Mouse (Mus musculus): ENCODE results near the gene Anapc15. TPM values are rescaled to one million over a fixed set of nuclear protein-coding genes. Genes with fewer than 3 reads are reported as not detected.

Gene Anapc15
- 91.2 and 103 TPM in 2 replicates for polyA plus RNA-seq (2016; fragmentation: Nextera tagmentation; extraction: Ambion mirVana)

GRCm38 (mm10) chr7:101863415-101863814 lies at the start of gene Anapc15:
Gene Anapc15 (plus strand): TSS chr7:101863715.
- H3K9me3 ChIP-seq: no peaks in the 10 kb centered on the region
- WGBS: 90% methylated on average over 3 of the region's 3 CpGs
- no peak within 1 kb of the TSS for H3K4me3 ChIP-seq
- peaks cover 12% of the 10 kb centered on the region for H3K4me1 ChIP-seq (replicated peaks)
- no peaks in the 10 kb centered on the region for H3K27me3 ChIP-seq (ENCODE audit: insufficient read depth, poor library complexity, severe bottlenecking)
- no peak within 1 kb of the TSS for H3K27ac ChIP-seq
- H3K36me3 ChIP-seq: no peaks in the 10 kb centered on the region
- DNase-seq (ENCODE audit: low spot score): no peak

- peaks cover 1% of the 10 kb centered on the region; the same call in 1 of the 2 replicates for H3K36me3 ChIP-seq
- peak; percentile 52 for DNase-seq (ENCODE audit: low spot score)
- H3K4me3 ChIP-seq: peak within 1 kb of the TSS; percentile 48
- H3K9me3 ChIP-seq: peaks cover 3% of the 10 kb centered on the region; the same call in 1 of the 2 replicates
- WGBS: under 1% methylated on average over 45 of the region's 45 CpGs
- H3K27ac ChIP-seq: peak within 1 kb of the TSS; percentile 54; the same call in 1 of the 2 replicates
- H3K4me1 ChIP-seq (replicated peaks): peaks cover 42% of the 10 kb centered on the region
- H3K27me3 ChIP-seq (ENCODE audit: insufficient read depth, poor library complexity, severe bottlenecking): peaks cover 73% of the 10 kb centered on the region
Observed at GRCm38 (mm10) chr7:101817861-101818401, 45.6 kb upstream of the Anapc15 start, which contains the start of gene Phox2a. Gene Phox2a (plus strand): TSS chr7:101818313.

- peak overlapping the region; percentile 57 for H3K4me3 ChIP-seq
- DNase-seq (ENCODE audit: low spot score): peak; percentile 53
- peaks cover 89% of the 10 kb centered on the region for H3K27me3 ChIP-seq (ENCODE audit: insufficient read depth, poor library complexity, severe bottlenecking)
- H3K36me3 ChIP-seq: peaks cover 26% of the 10 kb centered on the region
- peaks cover 50% of the 10 kb centered on the region for H3K4me1 ChIP-seq (replicated peaks)
- H3K27ac ChIP-seq: no peak overlapping the region
- 3% methylated on average over 35 of the region's 35 CpGs for WGBS
- H3K9me3 ChIP-seq: no peaks in the 10 kb centered on the region
Observed at GRCm38 (mm10) chr7:101820295-101821030, 43.1 kb upstream of the Anapc15 start.

GRCm38 (mm10) chr7:101821571-101822501 lies 41.7 kb upstream of the Anapc15 start:
- 1% methylated on average over 71 of the region's 71 CpGs for WGBS
- peak; percentile 78 for DNase-seq (ENCODE audit: low spot score)
- H3K4me1 ChIP-seq (replicated peaks): peaks cover 50% of the 10 kb centered on the region
- H3K9me3 ChIP-seq: no peaks in the 10 kb centered on the region
- peaks cover 40% of the 10 kb centered on the region for H3K36me3 ChIP-seq
- H3K27me3 ChIP-seq (ENCODE audit: insufficient read depth, poor library complexity, severe bottlenecking): peaks cover 76% of the 10 kb centered on the region
- H3K27ac ChIP-seq: peak overlapping the region; percentile 86
- peak overlapping the region; percentile 57 for H3K4me3 ChIP-seq

GRCm38 (mm10) chr7:101822836-101823757 lies 40.4 kb upstream of the Anapc15 start:
- no peaks in the 10 kb centered on the region for H3K9me3 ChIP-seq
- peaks cover 40% of the 10 kb centered on the region for H3K4me1 ChIP-seq (replicated peaks)
- H3K27ac ChIP-seq: no peak overlapping the region
- H3K4me3 ChIP-seq: no peak overlapping the region
- peaks cover 53% of the 10 kb centered on the region for H3K36me3 ChIP-seq
- peaks cover 64% of the 10 kb centered on the region for H3K27me3 ChIP-seq (ENCODE audit: insufficient read depth, poor library complexity, severe bottlenecking)
- peak; percentile 56 for DNase-seq (ENCODE audit: low spot score)
- WGBS: 28% methylated on average over 32 of the region's 32 CpGs

- H3K27ac ChIP-seq: no peak overlapping the region
- peaks cover 55% of the 10 kb centered on the region for H3K27me3 ChIP-seq (ENCODE audit: insufficient read depth, poor library complexity, severe bottlenecking)
- WGBS: 86% methylated on average over 18 of the region's 18 CpGs
- H3K4me3 ChIP-seq: no peak overlapping the region
- H3K4me1 ChIP-seq (replicated peaks): peaks cover 35% of the 10 kb centered on the region
- no peaks in the 10 kb centered on the region for H3K9me3 ChIP-seq
- peaks cover 62% of the 10 kb centered on the region for H3K36me3 ChIP-seq
- no peak for DNase-seq (ENCODE audit: low spot score)
Observed at GRCm38 (mm10) chr7:101823758-101824630, 39.5 kb upstream of the Anapc15 start.

GRCm38 (mm10) chr7:101830373-101830772 lies 33.1 kb upstream of the Anapc15 start:
- Histone ChIP-seq H3K4me3 (no peak overlapping the region), H3K4me1 (replicated peaks) (peaks cover 21% of the 10 kb centered on the region), H3K27me3 (ENCODE audit: insufficient read depth, poor library complexity, severe bottlenecking) (no peaks in the 10 kb centered on the region), H3K9me3 (no peaks in the 10 kb centered on the region), H3K27ac (no peak overlapping the region), H3K36me3 (peaks cover 91% of the 10 kb centered on the region)
- DNase-seq (ENCODE audit: low spot score): no peak
- WGBS: 97% methylated on average over 3 of the region's 3 CpGs

GRCm38 (mm10) chr7:101831437-101831836 lies 32.1 kb upstream of the Anapc15 start:
- no peak for DNase-seq (ENCODE audit: low spot score)
- Histone ChIP-seq H3K36me3 (peaks cover 80% of the 10 kb centered on the region), H3K27ac (no peak overlapping the region), H3K4me1 (replicated peaks) (peaks cover 32% of the 10 kb centered on the region), H3K4me3 (no peak overlapping the region), H3K27me3 (ENCODE audit: insufficient read depth, poor library complexity, severe bottlenecking) (no peaks in the 10 kb centered on the region), H3K9me3 (no peaks in the 10 kb centered on the region)
- 94% methylated on average over 8 of the region's 8 CpGs for WGBS

GRCm38 (mm10) chr7:101832372-101832771 lies 31.1 kb upstream of the Anapc15 start:
- H3K27ac ChIP-seq: no peak overlapping the region
- H3K27me3 ChIP-seq (ENCODE audit: insufficient read depth, poor library complexity, severe bottlenecking): no peaks in the 10 kb centered on the region
- DNase-seq (ENCODE audit: low spot score): no peak
- H3K4me3 ChIP-seq: no peak overlapping the region
- 93% methylated on average over 4 of the region's 4 CpGs for WGBS
- H3K9me3 ChIP-seq: no peaks in the 10 kb centered on the region
- peaks cover 71% of the 10 kb centered on the region for H3K36me3 ChIP-seq
- H3K4me1 ChIP-seq (replicated peaks): peaks cover 39% of the 10 kb centered on the region

GRCm38 (mm10) chr7:101833352-101833751 lies 30.2 kb upstream of the Anapc15 start:
- WGBS: 74% methylated on average over 5 of the region's 5 CpGs
- Histone ChIP-seq H3K27ac (peak overlapping the region; percentile 99; the same call in 1 of the 2 replicates), H3K9me3 (no peaks in the 10 kb centered on the region), H3K36me3 (peaks cover 61% of the 10 kb centered on the region), H3K4me1 (replicated peaks) (peaks cover 46% of the 10 kb centered on the region), H3K27me3 (ENCODE audit: insufficient read depth, poor library complexity, severe bottlenecking) (no peaks in the 10 kb centered on the region), H3K4me3 (no peak overlapping the region)
- DNase-seq (ENCODE audit: low spot score): no peak

- peak overlapping the region; percentile 97 for H3K4me3 ChIP-seq
- 59% methylated on average over 3 of the region's 3 CpGs for WGBS
Observed at GRCm38 (mm10) chr7:101833916-101834584, 29.5 kb upstream of the Anapc15 start.

More at GRCm38 (mm10) chr7:101833916-101834584, 29.5 kb upstream of the Anapc15 start:
- H3K9me3 ChIP-seq: no peaks in the 10 kb centered on the region
- H3K4me1 ChIP-seq (replicated peaks): peaks cover 53% of the 10 kb centered on the region
- no peaks in the 10 kb centered on the region for H3K27me3 ChIP-seq (ENCODE audit: insufficient read depth, poor library complexity, severe bottlenecking)
- H3K27ac ChIP-seq: peak overlapping the region; percentile 99
- no peak for DNase-seq (ENCODE audit: low spot score)
- H3K36me3 ChIP-seq: peaks cover 54% of the 10 kb centered on the region
